Mouse (Mus musculus) left cerebral cortex, postnatal 36 days (tissue): ENCODE results near the gene Prr23a3. TPM values are rescaled to one million over a fixed set of nuclear protein-coding genes. Genes with fewer than 3 reads are reported as not detected.

Experiments used
- DNase-seq, 2 experiments: peaks; one replicate each; pipeline ENCODE4 v3.0.0; 2021 to 2022; ENCODE audit warnings: low spot score in 2 of 2, mixed read lengths in 1 of 2
- intact Hi-C: fragments of 180-260 bp; cut with DNase I; formaldehyde crosslinking; loops from one replicate; pipeline ENCODE4 v1.15.1; 2025
- total RNA-seq, 2 experiments: library from RNA; stranded (reverse); gene quantifications; 2 replicates each; pipeline ENCODE4 v1.2.3; 2021

Prr23a3 gene
- total RNA-seq = not detected

DNA sequence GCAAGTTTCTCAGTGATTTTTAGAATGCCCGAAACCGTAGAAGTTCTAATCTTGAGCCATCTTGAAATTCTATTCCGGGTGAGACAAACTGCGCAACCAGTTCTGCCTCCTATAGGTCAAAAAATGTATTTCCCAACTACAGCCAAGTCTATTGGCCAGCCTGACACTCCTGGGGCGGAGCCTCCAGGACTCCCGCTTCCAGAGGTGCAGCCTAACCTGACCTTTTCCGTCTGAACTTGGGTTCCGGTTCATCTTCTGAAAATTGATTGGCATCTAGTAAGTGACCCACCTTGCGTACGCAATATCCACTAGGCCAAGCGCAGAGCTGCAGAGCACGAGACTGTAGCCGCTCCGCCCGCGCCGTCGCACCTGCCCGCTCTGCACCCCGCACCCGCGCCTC, at the start of gene Prr23a3:
Prr23a3 (plus strand) TSS at position 197 of the 400 bp plus-strand sequence.
- DNase-seq = no peak
- intact Hi-C loops = no loop called here

DNA sequence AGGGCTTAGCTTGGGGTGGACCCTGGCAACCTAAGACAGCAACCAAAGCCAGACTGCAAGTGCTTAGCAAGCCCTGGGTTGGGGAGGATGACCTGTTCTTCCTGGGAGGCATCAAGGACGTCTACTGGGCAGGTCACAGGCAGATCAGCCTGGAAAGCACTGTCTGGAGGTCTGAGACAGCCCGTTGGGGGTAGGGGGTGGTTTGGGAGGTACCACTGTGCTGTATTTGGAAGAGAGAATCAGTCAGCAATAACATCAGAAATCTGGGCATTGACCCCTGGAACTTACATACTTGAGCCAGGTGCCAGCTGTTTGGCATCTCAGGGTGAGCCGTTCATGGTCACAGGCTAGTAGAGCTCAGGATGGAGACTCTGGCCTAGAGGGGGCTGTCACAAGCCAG, 48.5 kb upstream of the Prr23a3 start:
- DNase-seq = no peak
- intact Hi-C loops = no loop called here

DNA sequence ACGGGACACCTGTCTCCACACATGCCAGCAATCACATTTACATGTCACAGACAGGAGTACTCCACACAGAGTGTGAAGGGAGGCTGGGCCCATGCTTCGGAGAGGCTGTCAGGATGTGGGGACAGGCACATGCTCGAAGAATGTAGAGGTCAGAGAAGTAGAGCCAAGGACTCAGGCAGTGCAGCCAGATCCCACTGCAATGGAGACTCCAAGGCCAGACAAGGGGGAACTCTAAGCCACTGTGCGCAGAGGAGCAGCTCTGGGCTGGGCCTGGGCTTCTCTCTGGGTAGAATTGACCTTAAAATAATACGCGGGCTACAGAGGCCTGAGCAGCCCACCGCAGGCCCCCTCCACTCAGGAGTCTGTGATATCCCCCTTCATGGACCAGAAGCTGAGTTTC, 47.0 kb upstream of the Prr23a3 start:
- no peak for DNase-seq
- intact Hi-C loops = no loop called here

DNA sequence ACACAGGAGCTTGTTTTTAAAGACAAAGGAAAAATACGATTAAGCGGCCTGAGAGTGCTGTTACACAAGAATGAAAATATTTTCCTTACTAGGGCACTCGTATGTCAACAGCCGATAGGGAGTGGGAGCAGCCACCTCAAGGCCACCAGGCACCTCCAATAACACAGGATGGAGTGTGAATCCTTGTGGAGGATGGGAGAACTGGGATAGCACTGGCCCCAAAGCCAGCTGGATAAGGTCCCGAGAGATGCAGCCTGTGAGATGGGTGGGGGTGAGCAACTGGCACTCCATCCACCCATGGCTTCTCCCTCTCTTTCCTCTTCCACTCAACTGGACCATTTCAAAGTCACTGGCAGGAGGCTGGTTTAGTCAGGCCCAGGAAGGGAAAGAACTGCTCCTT, 45.6 kb upstream of the Prr23a3 start:
- no peak for DNase-seq
- intact Hi-C loops = no loop called here

DNA sequence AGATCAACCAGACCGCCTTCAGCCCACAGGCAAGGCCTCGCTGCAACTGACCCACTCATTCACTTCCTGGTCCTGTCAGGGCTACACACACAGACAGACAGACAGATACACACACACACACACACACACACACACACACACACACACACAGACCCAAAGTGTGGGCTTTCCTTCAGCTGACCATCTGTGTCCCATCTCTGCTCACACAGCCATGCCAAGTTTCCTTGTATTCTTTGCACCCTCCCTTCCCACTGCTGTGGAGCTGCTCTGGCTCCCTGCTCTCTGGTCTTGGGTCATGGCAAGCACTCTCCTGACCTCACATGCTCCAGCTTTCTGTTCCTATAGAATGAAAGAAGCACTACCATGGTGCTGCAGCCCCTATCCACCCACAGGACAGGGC, 45.1 kb upstream of the Prr23a3 start:
- intact Hi-C loops = no loop called here
- no peak for DNase-seq

DNA sequence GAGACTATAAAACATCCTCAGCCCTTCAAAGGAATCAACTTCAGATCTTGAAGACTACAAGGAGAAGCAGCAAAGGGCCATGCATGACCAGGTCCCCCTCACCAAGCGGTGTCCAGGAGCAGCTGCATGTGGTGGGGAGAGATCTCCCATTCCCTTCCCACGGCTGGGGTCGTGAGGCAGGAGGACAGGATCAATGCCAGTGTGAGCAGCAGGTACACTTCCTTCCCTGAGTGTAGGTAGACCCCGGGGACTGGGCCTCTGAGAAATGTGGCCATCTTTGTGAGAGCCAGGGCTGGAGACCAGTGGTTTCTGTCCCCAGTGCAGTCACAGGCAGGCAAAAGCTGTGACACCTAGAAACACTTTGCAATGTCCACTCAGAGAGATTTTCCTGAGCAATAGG, 44.1 kb upstream of the Prr23a3 start:
- DNase-seq = no peak
- intact Hi-C loops = no loop called here

DNA sequence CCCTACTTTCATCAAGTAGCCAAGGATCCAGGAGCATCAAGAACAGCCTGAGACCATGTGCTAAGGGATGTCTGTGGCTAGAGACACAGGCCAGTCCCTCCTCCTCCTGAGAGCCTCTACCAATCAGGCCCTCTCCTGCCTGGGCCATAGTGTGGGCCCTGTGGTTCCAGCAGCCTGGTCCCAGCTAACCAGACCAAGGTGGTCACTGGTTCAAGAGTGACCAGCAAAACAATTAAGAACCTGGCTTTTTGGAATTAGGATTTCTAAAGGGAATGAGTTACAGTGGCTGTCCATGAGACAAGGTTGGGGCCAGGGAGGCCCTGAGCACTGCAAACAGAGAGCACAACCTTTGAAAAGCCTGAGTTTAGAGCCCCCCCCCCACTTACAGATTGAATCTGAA, 43.5 kb upstream of the Prr23a3 start:
- intact Hi-C loops = no loop called here
- no peak for DNase-seq

DNA sequence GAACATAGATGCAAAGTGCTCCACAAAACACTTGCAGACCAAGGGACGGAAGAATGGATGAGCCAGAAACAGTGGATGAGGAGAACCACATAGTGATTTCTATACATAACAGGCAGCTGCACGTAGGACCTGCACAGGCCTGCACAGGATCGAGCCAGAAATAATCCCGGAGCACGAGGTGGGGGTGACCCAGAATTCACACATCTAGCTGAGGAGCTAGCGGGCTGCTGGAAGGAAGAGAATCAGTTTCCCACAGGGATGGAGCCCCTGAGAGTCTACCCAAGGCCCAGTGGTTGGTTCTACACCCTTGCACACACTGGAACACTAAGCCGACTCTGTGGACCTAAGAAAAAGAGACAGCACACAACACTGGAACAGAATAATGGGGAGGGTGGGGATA, 40.8 kb upstream of the Prr23a3 start:
- intact Hi-C loops = no loop called here
- DNase-seq = no peak

DNA sequence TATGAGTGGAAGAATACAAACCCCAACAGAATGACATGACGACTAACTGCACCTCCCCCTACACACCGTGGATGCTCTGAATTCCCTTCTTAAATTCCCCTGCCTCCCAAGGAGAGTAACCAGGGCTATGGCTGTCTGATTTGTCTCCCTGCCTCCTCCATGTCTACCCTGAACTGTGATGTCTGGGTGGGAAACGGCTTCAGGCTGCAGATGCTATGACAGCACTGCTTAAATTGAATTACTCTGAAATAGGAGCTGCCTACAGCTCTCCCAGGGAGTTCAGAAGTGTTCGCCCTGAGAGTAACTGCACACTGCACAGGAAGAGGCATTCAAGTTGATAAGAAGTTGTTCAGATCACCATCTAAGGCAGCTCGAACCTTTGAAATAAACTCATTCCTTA, 35.1 kb upstream of the Prr23a3 start:
- intact Hi-C loops = no loop called here
- DNase-seq = no peak

DNA sequence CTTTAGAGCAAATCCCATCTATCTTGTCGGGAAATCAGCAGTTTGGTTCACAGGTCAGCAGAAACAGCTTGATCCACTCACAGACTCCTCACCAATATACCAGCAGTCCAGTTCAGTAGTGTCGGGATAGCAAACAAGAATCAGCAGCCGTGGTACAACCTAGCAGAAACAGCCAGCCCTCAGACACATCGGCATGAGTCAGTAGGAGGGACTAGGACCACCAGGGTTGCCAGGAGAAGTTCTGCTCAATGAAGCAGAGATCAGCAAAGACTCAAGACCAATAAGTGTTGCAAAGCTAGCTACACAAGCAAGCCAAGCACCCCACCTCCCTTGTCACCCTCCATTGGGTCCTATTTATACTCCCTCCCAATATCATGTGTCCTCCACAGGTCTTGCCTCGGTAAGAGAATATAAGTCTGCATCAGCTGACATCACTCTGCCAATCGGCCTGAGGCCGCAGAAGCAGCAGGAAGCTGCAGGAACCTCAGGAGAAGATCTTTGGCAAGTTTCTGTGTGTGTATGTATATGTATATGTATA, 27.0 kb upstream of the Prr23a3 start:
- intact Hi-C loops = no loop called here
- no peak for DNase-seq

DNA sequence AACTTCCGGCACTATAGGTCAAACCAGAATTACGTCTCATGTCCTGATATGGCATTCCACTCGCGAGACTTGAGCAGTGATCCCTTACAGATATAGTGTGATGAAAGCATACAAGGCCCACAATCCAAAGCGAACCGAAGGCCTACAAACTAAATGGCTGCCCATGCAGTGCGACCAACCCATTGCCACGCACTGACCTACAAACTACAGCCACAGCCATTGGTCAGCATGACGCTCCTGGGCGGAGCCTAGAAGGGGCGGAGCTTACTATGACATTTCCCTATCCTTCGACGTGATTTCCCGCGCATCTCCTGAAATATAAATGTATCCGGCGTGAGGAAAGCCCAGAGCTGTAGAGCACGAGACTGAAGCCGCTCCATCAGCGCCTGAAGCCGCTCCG, 22.4 kb upstream of the Prr23a3 start, which contains the start of gene Prr23a1:
Prr23a1 (plus strand) TSS at position 387 of the 400 bp plus-strand sequence.
- intact Hi-C loops = no loop called here
- DNase-seq = no peak

DNA sequence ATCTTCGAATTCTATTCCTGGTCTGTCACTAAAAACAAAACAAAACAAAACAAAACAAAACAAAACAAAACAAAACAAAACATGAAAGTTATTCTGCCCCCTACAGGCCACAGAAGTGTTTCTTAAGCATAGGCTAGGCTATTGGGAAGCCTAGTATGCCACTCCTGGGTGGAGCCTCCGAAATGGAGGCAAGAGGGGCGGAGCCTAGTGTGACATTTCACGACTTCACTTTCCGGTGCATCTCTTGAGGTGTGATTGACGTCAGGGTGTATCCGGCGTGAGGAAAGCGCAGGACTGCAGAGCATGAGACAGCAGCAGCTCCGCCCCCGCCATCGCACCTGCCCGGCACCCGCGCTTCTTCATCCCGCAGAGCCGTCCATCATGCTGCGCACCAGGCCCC, 8.4 kb upstream of the Prr23a3 start, which contains the start of gene Prr23a2:
Prr23a2 (plus strand) TSS at position 285 of the 400 bp plus-strand sequence.
- DNase-seq = no peak
- intact Hi-C loops = no loop called here

DNA sequence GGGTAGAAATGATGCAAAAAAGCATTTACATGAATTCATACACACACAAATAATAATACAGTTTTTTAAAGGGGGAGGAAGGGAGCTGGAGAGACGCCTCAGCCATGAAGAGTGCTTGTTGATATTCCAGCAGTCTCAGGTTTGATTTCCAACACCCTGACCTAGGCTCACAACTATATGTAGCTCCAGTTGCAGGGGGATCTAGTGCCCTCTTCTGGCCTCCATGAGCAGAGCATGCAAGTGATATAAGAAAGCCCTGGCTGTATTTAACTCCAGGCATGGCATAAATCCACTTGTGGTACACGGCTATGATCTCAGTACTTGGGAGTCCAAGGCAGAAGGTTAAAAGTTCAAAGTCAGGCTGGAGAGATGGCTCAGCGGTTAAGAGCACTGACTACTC, 1.1 kb upstream of the Prr23a3 start:
- DNase-seq = no peak
- intact Hi-C loops = no loop called here

DNA sequence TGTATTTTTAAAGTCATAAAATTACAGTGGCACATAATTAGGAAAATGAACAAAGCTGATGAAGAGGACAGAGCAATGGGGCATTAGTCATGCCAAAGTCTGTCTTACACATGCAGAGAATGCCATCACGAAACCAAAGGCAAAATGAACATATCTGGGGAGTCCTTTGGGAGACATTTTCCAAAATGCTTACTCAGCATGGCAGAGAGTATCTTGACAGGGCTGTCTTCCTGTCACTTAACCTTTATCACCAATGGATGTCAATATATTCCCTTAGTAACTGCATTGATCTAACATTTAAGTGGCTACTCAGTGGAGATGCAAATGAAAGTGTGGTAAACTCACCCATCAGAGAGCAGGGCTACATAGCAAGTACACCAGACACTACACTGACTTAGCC, 36.9 kb downstream of the Prr23a3 start:
- no peak for DNase-seq
- intact Hi-C loops = no loop called here

DNA sequence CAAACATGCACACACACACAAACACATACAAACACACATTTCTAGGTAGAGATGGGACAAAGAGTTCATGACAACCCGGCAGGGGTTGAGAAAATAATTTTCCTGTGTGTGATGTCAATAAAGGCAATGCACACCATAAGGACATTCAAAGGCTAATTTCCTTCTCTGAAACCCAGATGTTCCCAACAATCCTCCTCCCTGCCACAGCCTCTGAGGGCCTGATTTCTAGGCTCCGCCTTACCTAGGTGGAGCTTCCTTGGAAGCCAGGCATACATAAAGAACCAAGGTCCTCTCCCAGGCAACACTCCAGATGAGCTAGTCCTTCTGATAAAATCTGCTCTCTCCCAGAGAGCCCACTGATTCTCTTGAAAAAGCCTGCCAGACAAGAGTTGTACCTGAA, 38.3 kb downstream of the Prr23a3 start, which contains the start of gene 7420426K07Rik:
7420426K07Rik (plus strand) TSS at position 301 of the 400 bp plus-strand sequence.
- intact Hi-C loops = no loop called here
- DNase-seq = no peak

Other genes with a start within 250 kb of the Prr23a3 start
- gene Prr23a1, start 22.3 kb upstream of the Prr23a3 start, total RNA-seq = not detected
- not detected for gene Prr23a2, start 8.3 kb upstream of the Prr23a3 start, total RNA-seq
- not detected for gene 7420426K07Rik, start 38.4 kb downstream of the Prr23a3 start, total RNA-seq
- gene Foxl2, start 90.5 kb downstream of the Prr23a3 start, total RNA-seq = under 1 TPM; 0.91 to 0.99 TPM
- 10 to 100 TPM; 32.3 to 34.1 TPM for gene Faim, start 121.6 kb downstream of the Prr23a3 start, total RNA-seq
- not detected for gene Gm1123, start 170.9 kb downstream of the Prr23a3 start, total RNA-seq